Mouse (Mus musculus): ENCODE results near the gene Gstp3. TPM values are rescaled to one million over a fixed set of nuclear protein-coding genes. Genes with fewer than 3 reads are reported as not detected.

Gene Gstp3
- total RNA-seq (2023): 1 to 10 TPM; 5.3 to 8.8 TPM

DNA sequence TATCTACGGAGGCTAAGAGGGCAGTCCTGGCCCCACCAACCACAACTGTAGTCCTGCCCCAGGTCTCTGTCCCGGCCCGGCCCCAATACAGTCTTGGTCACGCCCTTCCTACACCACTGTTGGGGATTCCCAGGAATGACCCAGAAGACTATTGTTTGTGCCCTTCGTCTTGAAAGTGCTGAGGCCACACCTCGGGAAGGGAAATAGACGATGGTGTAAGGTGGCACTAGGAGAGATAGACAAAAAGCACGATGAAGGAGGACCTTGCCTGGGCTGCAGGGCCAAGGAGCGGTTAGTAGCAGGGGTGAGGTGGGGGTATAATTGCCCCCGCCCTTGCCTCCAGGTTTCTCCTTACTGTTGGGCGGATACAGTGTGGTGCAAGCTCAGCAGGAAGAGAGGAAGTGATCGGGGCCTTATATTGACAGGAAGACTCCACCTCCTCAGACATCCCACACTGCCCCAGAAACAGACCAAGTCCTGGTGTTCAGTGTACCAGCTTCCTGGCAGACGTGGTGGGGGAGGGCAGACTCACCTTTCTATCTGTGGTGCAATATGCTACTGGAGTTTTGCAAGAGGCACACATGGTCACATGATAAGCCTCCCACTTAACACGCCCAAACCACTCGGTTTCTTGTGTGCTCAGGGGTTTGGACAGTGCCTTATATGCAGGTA, at the start of gene Gstp3:
Gene Gstp3 (minus strand): TSS at position 501 of the 672 bp plus-strand sequence.

DNA sequence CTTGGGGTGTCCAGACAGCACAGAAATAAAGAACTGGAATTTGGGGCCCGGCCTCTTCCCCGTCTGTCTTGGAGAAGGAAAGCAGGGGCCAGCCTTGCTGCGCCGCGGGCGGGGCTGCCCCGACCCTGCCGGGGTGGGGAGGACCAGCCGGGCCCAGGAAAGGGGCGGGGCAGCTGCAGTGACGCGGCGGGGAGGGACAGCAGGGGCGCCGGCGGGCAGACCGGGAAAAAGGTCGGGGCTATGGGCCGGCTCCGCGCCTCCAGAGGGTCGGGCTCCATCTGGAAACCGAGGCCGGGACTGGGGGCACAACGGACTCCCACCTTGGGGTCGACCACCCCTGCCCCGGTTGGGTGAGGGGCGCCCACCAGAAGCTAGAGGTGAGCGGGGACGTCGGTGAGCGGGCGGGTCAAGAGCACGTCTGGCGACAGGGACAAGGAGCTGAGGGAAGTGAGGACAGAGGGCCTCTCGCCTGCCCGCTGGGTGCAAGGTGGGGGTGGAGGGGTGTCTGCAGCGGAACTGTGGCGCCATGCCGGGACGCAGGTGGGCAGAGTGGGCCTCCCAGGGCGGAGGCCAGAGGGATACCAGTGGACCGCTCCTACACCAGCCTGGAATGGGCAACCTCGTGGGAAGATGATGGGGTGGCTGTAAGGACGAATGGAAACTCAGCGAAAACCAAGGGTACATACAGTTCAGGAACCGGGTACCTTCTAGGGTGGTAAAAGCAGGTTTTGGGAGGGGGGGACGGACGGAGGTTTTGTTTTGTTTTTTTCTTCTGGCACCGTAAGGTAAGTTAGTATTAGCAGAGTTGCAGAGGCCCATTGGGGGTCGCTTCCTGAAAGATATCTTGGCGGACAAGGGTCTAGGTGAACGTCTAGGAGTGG, 40.7 kb upstream of the Gstp3 start, which contains the start of gene Pitpnm1:
Gene Pitpnm1 (plus strand): TSS at position 162 of the 881 bp plus-strand sequence.

DNA sequence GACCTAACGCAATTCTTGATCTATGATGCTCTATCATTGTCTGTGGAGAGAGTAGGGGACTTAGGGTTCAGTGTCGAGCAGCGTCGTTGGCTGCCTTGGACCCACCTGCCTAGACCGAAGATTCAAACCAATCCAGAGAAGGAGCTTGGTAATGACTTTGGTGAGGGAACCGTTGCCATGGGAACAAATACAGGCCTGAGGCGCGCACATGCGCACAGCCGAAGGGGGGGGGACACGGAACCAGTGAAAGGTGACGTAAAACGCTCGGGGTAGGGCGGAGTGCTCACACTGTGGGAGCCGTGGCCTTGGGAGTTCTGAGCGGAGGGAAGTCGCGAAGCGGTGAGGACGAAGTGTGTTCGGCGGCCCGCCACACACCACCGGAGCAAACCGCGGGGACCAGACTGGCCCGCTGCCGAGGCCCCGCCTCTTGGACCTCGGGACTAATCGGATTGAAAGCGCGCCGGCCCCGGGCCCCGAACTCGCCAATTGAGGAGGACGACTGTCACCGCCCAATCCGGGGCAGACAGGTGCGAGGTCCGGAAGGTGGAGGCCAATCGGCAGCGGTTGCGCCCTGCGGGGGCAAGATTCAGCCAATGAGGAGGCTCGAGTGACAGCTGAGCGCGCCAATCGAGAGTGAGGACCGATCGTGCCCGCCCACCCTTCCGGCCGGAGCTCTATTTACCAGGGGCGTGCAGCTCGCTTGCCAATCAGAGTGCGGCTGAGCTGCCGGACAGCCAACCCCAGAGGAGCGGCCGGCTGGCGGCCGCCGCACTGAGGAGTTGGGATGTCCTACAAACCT, 37.5 kb upstream of the Gstp3 start, which contains the start of gene Cdk2ap2:
Gene Cdk2ap2 (plus strand): TSS at position 541 of the 799 bp plus-strand sequence.

DNA sequence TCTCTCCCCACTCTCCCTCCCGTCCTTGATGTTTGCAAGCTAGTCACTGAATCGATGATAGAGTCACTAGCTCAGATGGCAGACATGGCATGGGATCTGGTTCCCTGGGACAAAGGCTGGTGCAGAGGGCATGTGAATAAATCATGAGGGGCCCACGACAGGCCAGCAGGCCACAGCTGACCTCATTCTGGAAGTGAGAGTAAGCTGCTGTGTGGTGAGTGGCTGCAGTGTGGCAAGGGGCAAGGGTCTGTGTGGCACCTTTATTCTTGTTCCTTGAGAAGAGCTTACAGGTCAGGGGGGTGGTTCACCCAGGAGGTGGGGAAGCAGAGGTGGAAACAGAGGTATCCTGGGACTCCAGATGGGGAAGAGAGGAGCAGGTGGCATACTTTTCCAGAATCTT, 22.0 kb upstream of the Gstp3 start, which contains the start of gene Cabp2:
Gene Cabp2 (plus strand): TSS at position 185 of the 400 bp plus-strand sequence.

DNA sequence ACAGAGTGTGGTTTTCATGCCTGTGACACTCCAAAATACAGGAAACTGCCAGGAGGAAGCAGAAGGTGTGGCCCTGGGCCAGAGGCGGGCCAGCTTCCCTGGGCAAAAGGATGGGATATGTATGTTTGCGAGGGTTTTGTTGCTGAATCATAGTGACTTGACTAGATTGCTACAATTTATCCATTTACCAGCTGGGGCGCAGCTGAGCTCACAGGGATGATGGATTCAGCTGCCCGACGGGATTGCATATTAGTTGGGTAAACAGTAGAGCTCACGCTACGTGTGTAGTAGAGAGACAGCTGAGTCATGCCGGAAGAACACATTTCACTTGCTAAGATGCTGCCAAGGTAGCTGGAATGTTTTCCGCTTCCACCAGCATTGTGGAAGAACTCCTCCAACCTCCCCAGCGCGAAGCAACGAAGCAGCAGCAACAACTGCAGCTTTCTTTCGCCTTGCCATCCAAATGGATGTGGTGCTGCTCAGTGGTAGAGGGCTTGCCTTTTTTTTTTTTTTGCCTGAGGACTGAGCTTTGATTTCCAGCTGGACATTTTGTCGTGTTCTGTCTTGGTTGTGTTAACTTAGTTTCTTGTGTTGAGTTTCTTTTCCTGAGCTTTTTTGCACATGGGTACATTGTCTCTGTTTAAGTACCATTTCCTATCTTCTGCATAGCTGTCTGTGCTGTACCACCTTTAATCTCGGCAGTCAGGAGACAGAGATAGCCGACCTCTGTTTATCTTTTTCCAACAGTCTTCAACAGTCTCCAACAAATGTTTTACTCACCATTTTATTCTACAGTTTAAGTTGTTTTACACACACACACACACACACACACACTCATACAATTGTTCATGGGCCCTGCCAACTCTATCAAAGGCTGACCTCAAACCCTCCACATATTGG, 13.2 kb downstream of the Gstp3 start, which contains the start of gene Gstp2:
Gene Gstp2 (minus strand): TSS at position 58 of the 900 bp plus-strand sequence.

DNA sequence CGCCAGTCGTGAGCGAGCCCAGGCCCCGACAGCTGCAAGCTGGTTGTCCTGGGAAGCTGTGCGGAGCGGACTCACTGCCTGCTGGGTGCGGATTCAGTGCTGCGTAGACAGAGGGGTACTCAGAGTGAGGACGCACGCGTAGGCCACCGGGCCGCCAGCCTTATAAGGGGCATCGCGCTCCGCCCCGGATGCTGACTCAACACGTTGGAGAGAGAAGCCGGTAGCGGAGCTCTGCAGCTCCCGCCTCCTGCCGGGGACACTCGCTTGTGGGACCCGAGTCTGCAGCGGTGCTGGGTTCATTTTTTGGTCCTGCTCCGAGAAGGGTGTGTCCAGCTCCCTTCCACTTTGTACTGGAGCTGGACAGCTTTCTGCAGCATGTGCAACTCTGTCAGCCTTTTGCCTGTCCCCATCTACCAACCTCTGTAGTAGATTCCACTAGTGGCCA, 21.6 kb downstream of the Gstp3 start, which contains the start of gene Gstp1:
Gene Gstp1 (minus strand): TSS at position 198 of the 445 bp plus-strand sequence.

DNA sequence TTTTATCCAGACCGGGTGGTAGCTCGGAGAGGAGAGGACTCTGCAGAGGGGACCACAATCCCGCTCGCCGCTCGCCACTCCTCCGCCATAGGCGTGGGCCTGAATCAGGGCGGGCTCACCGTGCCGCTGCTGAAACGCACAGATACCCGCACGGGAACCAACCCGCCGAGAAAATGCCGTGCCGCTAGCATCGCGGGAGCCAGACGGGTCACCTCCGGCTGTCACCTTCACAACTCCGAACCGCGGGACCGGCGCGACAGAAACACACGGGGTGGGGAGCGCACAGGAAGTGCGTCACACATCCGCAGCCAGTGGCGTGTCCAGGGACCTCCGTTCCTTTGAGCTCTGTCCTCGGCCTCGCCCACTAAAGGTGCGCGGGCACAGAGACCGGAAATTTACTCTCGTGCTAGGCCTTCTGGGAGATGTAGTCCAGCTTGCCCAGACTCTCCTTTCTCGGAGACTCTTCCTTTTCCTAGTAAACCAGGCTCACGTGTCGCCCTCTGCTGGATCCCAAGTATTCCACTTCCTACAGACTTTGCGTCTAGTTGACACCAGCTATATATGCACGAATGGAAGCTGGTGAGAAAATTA, 46.8 kb downstream of the Gstp3 start, which contains the start of gene Ndufv1:
Gene Ndufv1 (minus strand): TSS at position 375 of the 591 bp plus-strand sequence.

Other genes starting within 250 kb of the Gstp3 start
- 10 to 100 TPM; 42.2 TPM for gene Chka, start 207.8 kb downstream of the Gstp3 start, total RNA-seq (2023)
- gene Tcirg1, start 152.4 kb downstream of the Gstp3 start, total RNA-seq (2023): 100 to 1,000 TPM; 223 to 229 TPM
- 10 to 100 TPM; 60.8 to 68.6 TPM for gene Ndufs8, start 146.8 kb downstream of the Gstp3 start, total RNA-seq (2023)
- gene Aldh3b1, start 129.8 kb downstream of the Gstp3 start, total RNA-seq (2023): 100 to 1,000 TPM; 142 to 144 TPM
- 100 to 1,000 TPM; 277 to 278 TPM for gene Unc93b1, start 124.4 kb downstream of the Gstp3 start, total RNA-seq (2023)
- 10 to 100 TPM; 12.3 to 12.6 TPM for gene Aldh3b3, start 100.9 kb downstream of the Gstp3 start, total RNA-seq (2023)
- gene Aldh3b2, start 87.2 kb downstream of the Gstp3 start, total RNA-seq (2023): 10 to 100 TPM; 12.7 to 16.4 TPM
- gene Acy3, start 73.0 kb downstream of the Gstp3 start, total RNA-seq (2023): under 1 TPM in 1 of 2 experiments, not detected in 1; 0.42 TPM
- not detected for gene Tbx10, start 66.8 kb downstream of the Gstp3 start, total RNA-seq (2023)
- gene Nudt8, start 59.0 kb downstream of the Gstp3 start, total RNA-seq (2023): 1 to 10 TPM; 5.2 to 5.9 TPM
- gene Gm49405, start 58.9 kb downstream of the Gstp3 start, total RNA-seq (2023): 1 to 10 TPM in 1 of 2 experiments, under 1 TPM in 1; 0.70 to 1.0 TPM
- gene Doc2g, start 56.3 kb downstream of the Gstp3 start, total RNA-seq (2023): 1 to 10 TPM in 1 of 2 experiments, under 1 TPM in 1; 0.55 to 2.2 TPM
- gene Ndufv1, start 46.8 kb downstream of the Gstp3 start, total RNA-seq (2023): 10 to 100 TPM; 69.0 to 69.5 TPM
- gene Gstp1, start 21.6 kb downstream of the Gstp3 start, total RNA-seq (2023): 10 to 100 TPM; 71.2 to 96.6 TPM
- 1 to 10 TPM; 5.9 to 8.4 TPM for gene Gstp2, start 13.5 kb downstream of the Gstp3 start, total RNA-seq (2023)
- gene Cabp2, start 22.0 kb upstream of the Gstp3 start, total RNA-seq (2023): not detected
- gene Cdk2ap2, start 37.6 kb upstream of the Gstp3 start, total RNA-seq (2023): 100 to 1,000 TPM; 208 to 221 TPM
- 100 to 1,000 TPM; 161 to 176 TPM for gene Pitpnm1, start 40.4 kb upstream of the Gstp3 start, total RNA-seq (2023)
- gene Aip, start 66.3 kb upstream of the Gstp3 start, total RNA-seq (2023): 100 to 1,000 TPM in 1 of 2 experiments, 10 to 100 TPM in 1; 96.8 to 101 TPM
- gene Gpr152, start 80.2 kb upstream of the Gstp3 start, total RNA-seq (2023): not detected
- gene Cabp4, start 84.5 kb upstream of the Gstp3 start, total RNA-seq (2023): under 1 TPM in 1 of 2 experiments, not detected in 1; 0.22 TPM
- gene Coro1b, start 89.0 kb upstream of the Gstp3 start, total RNA-seq (2023): 100 to 1,000 TPM; 186 to 201 TPM
- 10 to 100 TPM in 1 of 2 experiments, 1 to 10 TPM in 1; 8.0 to 11.7 TPM for gene Ptprcap, start 94.0 kb upstream of the Gstp3 start, total RNA-seq (2023)
- 10 to 100 TPM; 43.1 to 43.8 TPM for gene Rps6kb2, start 103.8 kb upstream of the Gstp3 start, total RNA-seq (2023)
- 10 to 100 TPM; 24.4 to 28.9 TPM for gene Carns1, start 115.9 kb upstream of the Gstp3 start, total RNA-seq (2023)
- 100 to 1,000 TPM; 110 to 127 TPM for gene Tbc1d10c, start 131.7 kb upstream of the Gstp3 start, total RNA-seq (2023)
- gene Ppp1ca, start 132.5 kb upstream of the Gstp3 start, total RNA-seq (2023): 100 to 1,000 TPM; 420 to 454 TPM
- 10 to 100 TPM; 30.2 to 36.5 TPM for gene Rad9a, start 142.1 kb upstream of the Gstp3 start, total RNA-seq (2023)
- gene Clcf1, start 154.7 kb upstream of the Gstp3 start, total RNA-seq (2023): 1 to 10 TPM; 2.4 to 2.8 TPM
- not detected for gene AC109138.7, start 154.8 kb upstream of the Gstp3 start, total RNA-seq (2023)
- gene Pold4, start 172.3 kb upstream of the Gstp3 start, total RNA-seq (2023): 10 to 100 TPM; 55.9 to 59.1 TPM
- gene Ssh3, start 209.6 kb upstream of the Gstp3 start, total RNA-seq (2023): 10 to 100 TPM; 29.4 to 30.5 TPM
- gene Ankrd13d, start 223.6 kb upstream of the Gstp3 start, total RNA-seq (2023): 10 to 100 TPM; 30.7 to 42.6 TPM
- gene Grk2, start 246.7 kb upstream of the Gstp3 start, total RNA-seq (2023): 100 to 1,000 TPM; 416 to 479 TPM